Mouse (Mus musculus): Measurements from ENCODE around the gene Gm14406. TPM values are rescaled to one million over a fixed set of nuclear protein-coding genes. Genes with fewer than 3 reads are reported as not detected.

The Gm14406 gene
- total and polyA plus RNA-seq, 3 experiments = 0.89 TPM; not detected in 2

DNA sequence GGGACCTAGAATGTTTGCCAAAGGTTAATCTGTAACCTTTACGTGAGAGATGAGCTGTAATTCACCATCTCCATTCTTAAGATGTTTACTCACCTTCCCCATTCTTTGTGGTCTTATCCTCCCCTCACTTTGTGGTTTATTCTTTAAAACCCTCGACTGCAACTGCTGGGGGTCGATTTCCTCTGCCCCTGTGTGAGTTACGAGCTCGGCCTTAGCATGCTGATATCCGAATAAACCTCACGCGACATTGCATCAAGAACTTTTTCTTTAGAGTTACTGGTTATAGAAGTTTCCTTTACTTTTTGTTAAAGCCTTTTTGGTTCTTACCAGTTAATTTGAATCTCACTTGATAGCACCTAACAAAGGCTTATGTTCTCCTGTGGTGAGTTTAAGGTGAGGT lies 58.0 kb downstream of the Gm14406 start:
- Histone ChIP-seq H3K4me1 (ENCODE audit: control insufficient read depth in 1 of 2, insufficient read depth in 2 of 2, low read length in 2 of 2) (no peaks in the 10 kb centered on the region), H3K9ac (ENCODE audit: control insufficient read depth, low read depth, low read length, poor library complexity, severe bottlenecking) (no peak overlapping the region), H3K9me3 (replicated peaks; ENCODE audit: insufficient read depth, low read length) (no peaks in the 10 kb centered on the region), H3K79me2 (ENCODE audit: control insufficient read depth, insufficient read depth, low read length, poor library complexity) (no peaks in the 10 kb centered on the region), H3K27ac (ENCODE audit: control insufficient read depth, low read depth, low read length) (no peak overlapping the region), H3K27me3 (ENCODE audit: control insufficient read depth in 1 of 2, insufficient read depth in 2 of 2, low read length in 2 of 2) (no peaks in the 10 kb centered on the region), H3K36me3 (ENCODE audit: control insufficient read depth in 1 of 2, insufficient read depth in 2 of 2, low read length in 2 of 2) (no peaks in the 10 kb centered on the region), H3K4me3 (ENCODE audit: control insufficient read depth in 1 of 2, insufficient read depth in 1 of 2, low read depth in 2 of 2, low read length in 2 of 2) (no peak overlapping the region)
- TF ChIP-seq RCOR1 (IDR thresholded peaks at IDR 0.05; ENCODE audit: low read depth, low read length) (no peak), NRF1 (IDR thresholded peaks at IDR 0.05; ENCODE audit: insufficient read depth, low read depth, low read length, poor library complexity, severe bottlenecking) (no peak), CHD1 (IDR thresholded peaks at IDR 0.05; ENCODE audit: low read depth, low read length) (no peak), ZKSCAN1 (IDR thresholded peaks at IDR 0.05; ENCODE audit: low read depth, low read length) (no peak), MYC (IDR thresholded peaks at IDR 0.05; ENCODE audit: low read depth, low read length) (no peak), UBTF (IDR thresholded peaks at IDR 0.05; ENCODE audit: borderline replicate concordance, insufficient read depth, low read depth, low read length) (no peak), JUND (IDR thresholded peaks at IDR 0.05; ENCODE audit: low read depth, low read length) (no peak)
- DNase-seq (ENCODE audit: low read depth, low spot score) = no peak

Other genes starting within 250 kb of the Gm14406 start
- gene Gm14418, start 179.9 kb downstream of the Gm14406 start, total RNA-seq (2012; rRNA removed) = 0.13 and 0.39 TPM in 2 replicates
- gene Gm14418, start 179.9 kb downstream of the Gm14406 start, polyA plus RNA-seq (2012; ENCODE audit: insufficient read depth in 1 of 2, insufficient read length in 2 of 2, low read depth in 1 of 2, low replicate concordance in 2 of 2, missing spikeins in 1 of 2) = under 1 TPM in 1 of 2 experiments, not detected in 1; 0.14 TPM
- gene Zfp970, start 113.5 kb downstream of the Gm14406 start, total RNA-seq (2012; rRNA removed) = 12.1 and 15.3 TPM in 2 replicates
- 1,000 to 10,000 TPM in 1 of 2 experiments, 10 to 100 TPM in 1; 28.7 to 1,806 TPM for gene Zfp970, start 113.5 kb downstream of the Gm14406 start, polyA plus RNA-seq (2012; ENCODE audit: insufficient read depth in 1 of 2, insufficient read length in 2 of 2, low read depth in 1 of 2, low replicate concordance in 2 of 2, missing spikeins in 1 of 2)
- 5.4 TPM in 2 replicates for gene Gm14403, start 80.0 kb downstream of the Gm14406 start, total RNA-seq (2012; rRNA removed)
- 100 to 1,000 TPM in 1 of 2 experiments, 1 to 10 TPM in 1; 1.8 to 640 TPM for gene Gm14403, start 80.0 kb downstream of the Gm14406 start, polyA plus RNA-seq (2012; ENCODE audit: insufficient read depth in 1 of 2, insufficient read length in 2 of 2, low read depth in 1 of 2, low replicate concordance in 2 of 2, missing spikeins in 1 of 2)
- gene Gm14322, start 181.1 kb upstream of the Gm14406 start, total RNA-seq (2012; rRNA removed) = 0.39 TPM in 2 replicates
- gene Gm14322, start 181.1 kb upstream of the Gm14406 start, polyA plus RNA-seq (2012; ENCODE audit: insufficient read depth in 1 of 2, insufficient read length in 2 of 2, low read depth in 1 of 2, low replicate concordance in 2 of 2, missing spikeins in 1 of 2) = not detected

All from MEL (cell line).